Mouse (Mus musculus): ENCODE measurements at regions not wholly inside any gene's neighbourhood (a gene's known extent, or its start where the extent isn't known, plus 50 kb on each side); places are given as distances from the start of the nearest gene placed in this dataset.

- WGBS = 40% methylated on average over 5 of the region's 5 CpGs
- Histone ChIP-seq H3K79me2 (ENCODE audit: control insufficient read depth, insufficient read depth, low read length) (no peaks in the 10 kb centered on the region), H3K27me3 (ENCODE audit: control insufficient read depth, insufficient read depth, low read length) (peaks cover 3% of the 10 kb centered on the region; the same call in 1 of the 2 replicates)
Measured at GRCm38 (mm10) chrX:11491235-11491634, 163.6 kb downstream of the H2al1j start.

DNA sequence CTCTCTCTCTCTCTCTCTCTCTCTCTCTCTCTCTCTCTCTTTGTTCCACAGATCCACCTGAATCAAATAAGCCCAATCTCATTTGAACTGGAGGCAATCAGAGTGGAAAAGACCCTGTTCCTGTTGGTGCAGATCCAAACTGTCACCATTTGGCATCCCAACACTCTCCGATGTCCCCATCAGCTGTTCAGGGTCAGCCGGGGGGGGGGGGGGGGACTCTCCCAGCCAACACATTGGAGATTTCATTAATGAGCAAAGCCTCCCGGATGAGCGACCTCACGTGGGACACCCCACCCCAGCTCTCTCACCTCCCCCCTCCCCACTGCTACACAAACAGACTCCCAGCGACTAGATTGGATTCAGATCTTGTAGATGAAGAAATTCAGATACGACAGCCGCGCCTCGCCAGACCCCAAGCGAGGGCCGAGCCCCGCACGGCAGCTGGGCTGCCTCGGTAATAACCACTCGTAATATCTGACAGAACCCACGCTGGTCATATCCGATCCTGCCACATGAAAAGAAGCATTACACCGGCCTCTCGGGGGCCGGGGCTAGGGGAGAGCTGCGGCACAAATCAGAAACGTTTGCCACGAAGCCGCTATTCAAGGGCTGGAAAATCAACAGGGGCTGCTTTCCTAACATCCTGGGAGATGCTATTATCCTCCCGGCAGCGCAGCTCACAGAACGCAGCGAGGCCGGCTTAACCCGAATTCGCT is 164.2 kb downstream of the H2al1j start:
- Histone ChIP-seq H3K36me3 (ENCODE audit: control insufficient read depth, insufficient read depth, low read length) (no peaks in the 10 kb centered on the region), H3K9ac (ENCODE audit: low read depth, low read length) (no peak overlapping the region), H3K79me2 (ENCODE audit: control insufficient read depth, insufficient read depth, low read length) (no peaks in the 10 kb centered on the region), H3K4me3 (ENCODE audit: insufficient read depth, low read depth, low read length) (no peak overlapping the region), H3K4me1 (ENCODE audit: control insufficient read depth, insufficient read depth, low read length) (no peaks in the 10 kb centered on the region), H3K27me3 (ENCODE audit: control insufficient read depth, insufficient read depth, low read length) (peaks cover 3% of the 10 kb centered on the region; the same call in 1 of the 2 replicates), H3K27ac (replicated peaks; ENCODE audit: insufficient read depth, low read depth, low read length) (no peak overlapping the region)
- 22% methylated on average over 31 of the region's 32 CpGs for WGBS
- DNase-seq (ENCODE audit: extremely low read depth, low read depth, low spot score) = no peak
- TF ChIP-seq POLR2A (IDR thresholded peaks at IDR 0.05; ENCODE audit: extremely low read depth, insufficient read depth, low read length) (no peak), CTCF (IDR thresholded peaks at IDR 0.05; ENCODE audit: low read depth, low read length) (no peak)

More at GRCm38 (mm10) chrX:11491235-11491634, 163.6 kb downstream of the H2al1j start:
- no peak for TF ChIP-seq CTCF (IDR thresholded peaks at IDR 0.05; ENCODE audit: low read depth, low read length)
- TF ChIP-seq POLR2A (IDR thresholded peaks at IDR 0.05; ENCODE audit: extremely low read depth, insufficient read depth, low read length) = no peak
- Histone ChIP-seq H3K4me3 (ENCODE audit: insufficient read depth, low read depth, low read length) (no peak overlapping the region), H3K36me3 (ENCODE audit: control insufficient read depth, insufficient read depth, low read length) (no peaks in the 10 kb centered on the region), H3K4me1 (ENCODE audit: control insufficient read depth, insufficient read depth, low read length) (no peaks in the 10 kb centered on the region), H3K27ac (replicated peaks; ENCODE audit: insufficient read depth, low read depth, low read length) (no peak overlapping the region), H3K9ac (ENCODE audit: low read depth, low read length) (no peak overlapping the region)
- no peak for DNase-seq (ENCODE audit: extremely low read depth, low read depth, low spot score)

- Histone ChIP-seq H3K4me3 (ENCODE audit: insufficient read depth, low read depth, low read length) (no peak overlapping the region), H3K27me3 (ENCODE audit: control insufficient read depth, insufficient read depth, low read length) (peaks cover 3% of the 10 kb centered on the region; the same call in 1 of the 2 replicates), H3K9ac (ENCODE audit: low read depth, low read length) (no peak overlapping the region), H3K36me3 (ENCODE audit: control insufficient read depth, insufficient read depth, low read length) (no peaks in the 10 kb centered on the region), H3K4me1 (ENCODE audit: control insufficient read depth, insufficient read depth, low read length) (no peaks in the 10 kb centered on the region), H3K27ac (replicated peaks; ENCODE audit: insufficient read depth, low read depth, low read length) (no peak overlapping the region), H3K79me2 (ENCODE audit: control insufficient read depth, insufficient read depth, low read length) (no peaks in the 10 kb centered on the region)
- no peak for DNase-seq (ENCODE audit: extremely low read depth, low read depth, low spot score)
- TF ChIP-seq CTCF (IDR thresholded peaks at IDR 0.05; ENCODE audit: low read depth, low read length) = no peak
- TF ChIP-seq POLR2A (IDR thresholded peaks at IDR 0.05; ENCODE audit: extremely low read depth, insufficient read depth, low read length) = no peak
- 16% methylated on average over 19 of the region's 19 CpGs for WGBS
Measured at GRCm38 (mm10) chrX:11493526-11494245, 166.1 kb downstream of the H2al1j start.

GRCm38 (mm10) chrX:11494246-11494630 is 166.6 kb downstream of the H2al1j start:
- Histone ChIP-seq H3K4me1 (ENCODE audit: control insufficient read depth, insufficient read depth, low read length) (no peaks in the 10 kb centered on the region), H3K79me2 (ENCODE audit: control insufficient read depth, insufficient read depth, low read length) (no peaks in the 10 kb centered on the region), H3K27ac (replicated peaks; ENCODE audit: insufficient read depth, low read depth, low read length) (no peak overlapping the region), H3K4me3 (ENCODE audit: insufficient read depth, low read depth, low read length) (no peak overlapping the region), H3K36me3 (ENCODE audit: control insufficient read depth, insufficient read depth, low read length) (no peaks in the 10 kb centered on the region), H3K9ac (ENCODE audit: low read depth, low read length) (no peak overlapping the region), H3K27me3 (ENCODE audit: control insufficient read depth, insufficient read depth, low read length) (peaks cover 3% of the 10 kb centered on the region; the same call in 1 of the 2 replicates)
- DNase-seq (ENCODE audit: extremely low read depth, low read depth, low spot score) = peak; percentile 21
- TF ChIP-seq CTCF (IDR thresholded peaks at IDR 0.05; ENCODE audit: low read depth, low read length) (no peak), POLR2A (IDR thresholded peaks at IDR 0.05; ENCODE audit: extremely low read depth, insufficient read depth, low read length) (no peak)
- WGBS = 19% methylated on average over 12 of the region's 12 CpGs

- H3K27ac ChIP-seq (replicated peaks; ENCODE audit: insufficient read depth, low read depth, low read length) = no peak overlapping the region
- H3K4me3 ChIP-seq (ENCODE audit: insufficient read depth, low read depth, low read length) = no peak overlapping the region
- no peaks in the 10 kb centered on the region for H3K36me3 ChIP-seq (ENCODE audit: control insufficient read depth, insufficient read depth, low read length)
- H3K9ac ChIP-seq (ENCODE audit: low read depth, low read length) = no peak overlapping the region
- no peaks in the 10 kb centered on the region for H3K27me3 ChIP-seq (ENCODE audit: control insufficient read depth, insufficient read depth, low read length)
- 45% methylated on average over 5 of the region's 5 CpGs for WGBS
- TF ChIP-seq CTCF (IDR thresholded peaks at IDR 0.05; ENCODE audit: low read depth, low read length) (no peak), POLR2A (IDR thresholded peaks at IDR 0.05; ENCODE audit: extremely low read depth, insufficient read depth, low read length) (no peak)
- H3K4me1 ChIP-seq (ENCODE audit: control insufficient read depth, insufficient read depth, low read length) = no peaks in the 10 kb centered on the region
- H3K79me2 ChIP-seq (ENCODE audit: control insufficient read depth, insufficient read depth, low read length) = no peaks in the 10 kb centered on the region
- no peak for DNase-seq (ENCODE audit: extremely low read depth, low read depth, low spot score)
Measured at GRCm38 (mm10) chrX:11512439-11512838, 184.8 kb downstream of the H2al1j start.

DNA sequence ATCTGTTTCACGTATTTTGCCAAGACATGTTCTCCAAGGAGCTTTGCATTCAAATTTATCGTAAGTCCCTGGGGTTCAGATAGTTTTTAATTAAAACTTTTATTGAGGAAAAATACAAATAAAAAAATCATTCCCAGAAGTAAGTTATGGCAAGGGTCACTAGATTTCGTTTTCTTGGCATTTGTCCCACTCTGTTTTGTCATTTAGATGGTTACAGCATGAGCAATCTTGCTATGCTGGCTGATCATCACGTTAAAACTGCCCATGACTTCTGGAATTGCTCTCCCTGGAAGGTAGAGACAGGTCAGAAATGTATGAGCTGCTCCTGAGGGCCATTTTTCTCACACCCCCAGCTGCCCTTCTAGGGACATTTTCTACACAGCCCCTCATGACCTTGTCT is 185.3 kb downstream of the H2al1j start:
- no peak for TF ChIP-seq POLR2A (IDR thresholded peaks at IDR 0.05; ENCODE audit: extremely low read depth, insufficient read depth, low read length)
- TF ChIP-seq CTCF (IDR thresholded peaks at IDR 0.05; ENCODE audit: low read depth, low read length) = no peak
- Histone ChIP-seq H3K79me2 (ENCODE audit: control insufficient read depth, insufficient read depth, low read length) (no peaks in the 10 kb centered on the region), H3K27me3 (ENCODE audit: control insufficient read depth, insufficient read depth, low read length) (no peaks in the 10 kb centered on the region), H3K4me1 (ENCODE audit: control insufficient read depth, insufficient read depth, low read length) (no peaks in the 10 kb centered on the region), H3K36me3 (ENCODE audit: control insufficient read depth, insufficient read depth, low read length) (no peaks in the 10 kb centered on the region), H3K4me3 (ENCODE audit: insufficient read depth, low read depth, low read length) (no peak overlapping the region), H3K9ac (ENCODE audit: low read depth, low read length) (no peak overlapping the region), H3K27ac (replicated peaks; ENCODE audit: insufficient read depth, low read depth, low read length) (no peak overlapping the region)
- DNase-seq (ENCODE audit: extremely low read depth, low read depth, low spot score) = no peak
- WGBS = 67% methylated on average over 4 of the region's 4 CpGs
